Mouse (Mus musculus): ENCODE results near the gene Mtg2. TPM values are rescaled to one million over a fixed set of nuclear protein-coding genes. Genes with fewer than 3 reads are reported as not detected.
A peak's percentile ranks its signal among the peaks of the same experiment; 100 is the strongest.

The Mtg2 gene
- polyA plus RNA-seq, 1 experiment from 2014 or later = 26.4 TPM

GRCm38 (mm10) chr2:180095711-180096110 lies 25.3 kb downstream of the Mtg2 start:
- no peaks in the 10 kb centered on the region for H3K9me3 ChIP-seq (replicated peaks)
- H3K4me1 ChIP-seq = peaks cover 6% of the 10 kb centered on the region; the same call in 1 of the 2 replicates
- no peak overlapping the region for H3K4me2 ChIP-seq
- 39% methylated on average over 5 of the region's 5 CpGs for WGBS
- no peak overlapping the region for H3K27ac ChIP-seq
- no peak for ATAC-seq (replicated peaks; ENCODE audit: low FRiP score)
- no peak overlapping the region for H3K4me3 ChIP-seq (replicated peaks)
- H3K27me3 ChIP-seq = peaks cover 44% of the 10 kb centered on the region
- no peak overlapping the region for H3K9ac ChIP-seq
- H3K36me3 ChIP-seq = no peaks in the 10 kb centered on the region

DNA sequence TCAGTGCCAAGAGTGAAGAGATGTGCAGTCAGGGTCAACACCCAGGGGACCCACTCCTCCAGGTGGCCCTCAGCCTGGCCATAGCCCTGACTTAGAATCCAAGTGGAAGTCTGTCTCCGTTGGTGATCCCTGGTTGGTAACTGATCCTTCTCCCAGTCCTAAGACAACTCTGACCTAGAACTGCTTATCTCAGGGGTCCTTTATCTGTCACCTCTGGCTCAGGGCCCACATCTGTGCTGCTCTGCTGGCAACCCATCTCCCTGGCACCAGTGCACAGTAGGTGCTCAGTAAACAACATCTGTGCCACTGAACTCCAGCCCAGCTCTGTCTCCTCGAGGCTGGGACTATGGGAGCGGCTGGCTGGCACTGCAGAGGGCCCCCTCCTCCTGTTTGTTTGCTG lies 27.2 kb downstream of the Mtg2 start:
- H3K4me3 ChIP-seq (replicated peaks) = no peak overlapping the region
- H3K27ac ChIP-seq = no peak overlapping the region
- ATAC-seq (replicated peaks; ENCODE audit: low FRiP score) = no peak
- peaks cover 6% of the 10 kb centered on the region; the same call in 1 of the 2 replicates for H3K4me1 ChIP-seq
- no peaks in the 10 kb centered on the region for H3K9me3 ChIP-seq (replicated peaks)
- WGBS = 40% methylated on average over 3 of the region's 3 CpGs
- no peak overlapping the region for H3K9ac ChIP-seq
- no peaks in the 10 kb centered on the region for H3K36me3 ChIP-seq
- no peak overlapping the region for H3K4me2 ChIP-seq
- H3K27me3 ChIP-seq = peaks cover 63% of the 10 kb centered on the region

GRCm38 (mm10) chr2:180098167-180098566 lies 27.8 kb downstream of the Mtg2 start:
- Histone ChIP-seq H3K4me2 (no peak overlapping the region), H3K4me1 (peaks cover 10% of the 10 kb centered on the region), H3K4me3 (replicated peaks) (no peak overlapping the region), H3K36me3 (no peaks in the 10 kb centered on the region), H3K27me3 (peaks cover 69% of the 10 kb centered on the region), H3K9ac (no peak overlapping the region), H3K9me3 (replicated peaks) (no peaks in the 10 kb centered on the region), H3K27ac (no peak overlapping the region)
- ATAC-seq (replicated peaks; ENCODE audit: low FRiP score) = no peak
- WGBS = 46% methylated on average over 5 of the region's 5 CpGs

GRCm38 (mm10) chr2:180099529-180099928 lies 29.1 kb downstream of the Mtg2 start:
- ATAC-seq (replicated peaks; ENCODE audit: low FRiP score) = no peak
- 5% methylated on average over 15 of the region's 15 CpGs for WGBS
- Histone ChIP-seq H3K36me3 (no peaks in the 10 kb centered on the region), H3K4me2 (peak overlapping the region; percentile 32), H3K27me3 (peaks cover 82% of the 10 kb centered on the region), H3K9me3 (replicated peaks) (no peaks in the 10 kb centered on the region), H3K4me1 (peaks cover 23% of the 10 kb centered on the region), H3K4me3 (replicated peaks) (no peak overlapping the region), H3K27ac (no peak overlapping the region), H3K9ac (no peak overlapping the region)

- Histone ChIP-seq H3K4me3 (replicated peaks) (peak overlapping the region; percentile 55), H3K36me3 (no peaks in the 10 kb centered on the region), H3K4me1 (peaks cover 29% of the 10 kb centered on the region), H3K27me3 (peaks cover 77% of the 10 kb centered on the region), H3K9me3 (replicated peaks) (no peaks in the 10 kb centered on the region), H3K4me2 (peak overlapping the region; percentile 99), H3K9ac (0 out of 2 replicates have a peak overlapping the region, but pooled peaks have one; percentile 17), H3K27ac (no peak overlapping the region)
- WGBS = 1% methylated on average over 50 of the region's 57 CpGs
- no peak for ATAC-seq (replicated peaks; ENCODE audit: low FRiP score)
Measured at GRCm38 (mm10) chr2:180103151-180103977, 33.0 kb downstream of the Mtg2 start.

DNA sequence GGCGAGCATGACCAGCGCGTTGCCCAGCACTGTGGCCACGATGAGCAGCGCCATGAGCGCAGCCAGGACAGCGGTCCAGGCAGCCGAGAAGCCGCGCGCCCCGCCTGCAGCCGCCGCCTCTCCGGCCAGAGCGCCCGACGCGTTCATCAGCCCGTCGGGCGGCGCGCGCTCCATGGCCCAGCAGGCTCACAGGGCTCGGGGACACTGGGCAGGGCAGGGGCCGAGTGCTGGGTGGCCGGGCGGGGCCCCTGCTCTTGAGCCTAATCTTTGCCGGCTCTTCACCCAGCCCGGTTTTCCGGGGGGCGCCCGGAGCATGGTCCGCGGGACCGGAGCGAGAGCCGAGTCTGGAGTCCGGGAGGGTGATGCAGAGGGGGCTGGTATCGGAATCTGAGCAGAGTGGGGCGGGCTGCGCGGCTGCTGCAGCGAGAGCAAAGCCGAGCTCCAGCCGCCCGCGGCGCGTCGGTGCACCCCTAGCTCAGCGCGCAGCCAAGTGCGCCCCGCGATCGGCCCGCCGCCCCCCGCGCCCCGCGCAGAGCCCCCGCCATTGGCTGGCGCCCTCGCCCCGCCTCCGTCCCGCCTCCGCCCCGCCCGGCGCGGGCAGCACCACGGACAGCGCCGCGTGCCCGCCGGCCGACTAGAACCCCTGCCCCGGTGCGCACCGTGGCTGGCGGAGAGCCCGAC lies 33.7 kb downstream of the Mtg2 start, which contains the start of gene Hrh3:
Hrh3 (minus strand) TSS at position 511 of the 681 bp plus-strand sequence.
- peak within 1 kb of the TSS; percentile 55 for H3K4me3 ChIP-seq (replicated peaks)
- no peak within 1 kb of the TSS for H3K27ac ChIP-seq
- H3K27me3 ChIP-seq = peaks cover 69% of the 10 kb centered on the region
- ATAC-seq (replicated peaks; ENCODE audit: low FRiP score) = peak; percentile 84
- peak within 1 kb of the TSS; percentile 99 for H3K4me2 ChIP-seq
- peak within 1 kb of the TSS; percentile 17; the same call in 1 of the 2 replicates for H3K9ac ChIP-seq
- 1% methylated on average over 84 of the region's 87 CpGs for WGBS
- H3K9me3 ChIP-seq (replicated peaks) = no peaks in the 10 kb centered on the region
- peaks cover 29% of the 10 kb centered on the region for H3K4me1 ChIP-seq
- H3K36me3 ChIP-seq = no peaks in the 10 kb centered on the region

DNA sequence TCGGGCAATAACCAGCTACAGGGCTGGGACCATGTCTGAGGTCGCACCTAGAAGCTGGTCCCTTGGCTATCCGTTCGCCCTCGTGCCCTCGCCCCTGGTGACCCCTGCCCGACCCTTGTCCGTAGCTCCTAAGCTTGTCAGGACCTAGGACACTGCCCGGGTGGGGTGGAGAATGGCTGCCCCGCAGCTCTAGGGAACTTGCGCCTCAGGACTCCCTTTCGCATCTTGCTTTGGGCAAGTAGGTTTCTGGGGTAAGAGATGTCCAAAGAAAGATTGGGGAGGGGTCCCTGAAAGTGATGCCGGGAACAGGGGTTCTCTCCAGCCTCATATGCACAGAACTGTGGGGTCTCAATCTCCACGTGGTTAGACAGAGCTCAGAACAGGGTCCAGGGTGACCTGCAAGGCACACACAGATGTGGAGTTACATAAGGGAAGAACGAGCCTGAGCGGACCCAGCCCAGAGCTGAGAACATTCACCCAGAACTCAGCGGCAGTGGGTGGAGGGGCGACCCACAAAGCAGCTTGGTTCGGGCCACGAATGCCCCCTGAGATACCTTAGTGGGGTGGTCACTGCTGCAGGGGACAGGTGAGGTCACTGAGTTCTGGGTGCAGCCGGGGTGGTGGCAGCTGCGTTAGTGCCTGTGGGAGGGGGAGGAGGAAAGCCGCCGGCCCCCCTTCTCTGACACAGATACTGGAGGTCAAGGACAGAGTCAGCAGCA lies 34.4 kb downstream of the Mtg2 start:
- no peak overlapping the region for H3K27ac ChIP-seq
- H3K9me3 ChIP-seq (replicated peaks) = no peaks in the 10 kb centered on the region
- peaks cover 25% of the 10 kb centered on the region for H3K4me1 ChIP-seq
- H3K4me2 ChIP-seq = peak overlapping the region; percentile 99
- H3K36me3 ChIP-seq = no peaks in the 10 kb centered on the region
- no peak overlapping the region for H3K9ac ChIP-seq
- peaks cover 62% of the 10 kb centered on the region for H3K27me3 ChIP-seq
- peak overlapping the region; percentile 55 for H3K4me3 ChIP-seq (replicated peaks)
- no peak; the same call in 1 of the 2 replicates for ATAC-seq (replicated peaks; ENCODE audit: low FRiP score)
- WGBS = 10% methylated on average over 24 of the region's 24 CpGs

DNA sequence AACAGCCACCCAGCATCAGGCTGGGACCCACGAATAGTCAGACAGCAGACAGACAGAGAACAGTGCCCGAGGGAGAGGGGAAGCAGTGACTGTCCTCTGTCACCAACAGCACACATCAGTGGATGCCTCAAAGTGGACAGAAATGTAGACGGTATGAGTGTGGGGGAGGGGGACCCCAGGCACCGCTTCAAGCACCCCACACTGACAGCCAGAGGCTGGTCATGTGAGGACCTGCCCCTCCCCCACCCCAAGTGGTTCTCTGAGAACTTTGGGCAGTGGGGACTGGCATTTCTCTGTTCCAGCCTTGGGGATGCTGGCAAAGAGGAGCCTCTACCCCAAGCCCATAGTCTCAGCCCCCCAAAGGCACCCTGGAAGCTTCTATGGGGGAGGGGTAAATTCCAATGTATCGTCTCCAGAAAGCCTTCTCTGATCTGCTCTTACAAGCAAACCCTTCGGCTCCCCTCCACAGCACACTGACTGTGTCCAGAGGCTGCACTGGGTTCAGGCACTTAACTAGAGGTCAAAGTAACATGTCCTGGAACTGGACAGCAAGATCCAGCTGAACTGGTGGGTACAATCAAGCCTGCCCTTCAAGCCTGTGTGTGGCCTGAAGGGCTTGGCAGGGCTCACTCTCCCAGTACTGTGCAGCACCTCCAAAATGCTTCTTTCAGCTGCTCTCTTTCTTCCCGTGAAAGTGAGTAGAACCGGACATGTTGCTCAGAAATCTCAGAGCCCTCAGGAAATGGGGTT lies 35.2 kb downstream of the Mtg2 start:
- Histone ChIP-seq H3K27ac (no peak overlapping the region), H3K9me3 (replicated peaks) (no peaks in the 10 kb centered on the region), H3K4me3 (replicated peaks) (no peak overlapping the region), H3K9ac (no peak overlapping the region), H3K4me2 (no peak overlapping the region), H3K27me3 (peaks cover 54% of the 10 kb centered on the region), H3K36me3 (no peaks in the 10 kb centered on the region), H3K4me1 (peaks cover 23% of the 10 kb centered on the region)
- WGBS = 27% methylated on average over 8 of the region's 8 CpGs
- no peak for ATAC-seq (replicated peaks; ENCODE audit: low FRiP score)

- H3K9ac ChIP-seq = no peak overlapping the region
- no peak overlapping the region for H3K27ac ChIP-seq
- H3K4me2 ChIP-seq = no peak overlapping the region
- H3K4me1 ChIP-seq = peaks cover 23% of the 10 kb centered on the region
- no peaks in the 10 kb centered on the region for H3K36me3 ChIP-seq
- H3K27me3 ChIP-seq = peaks cover 40% of the 10 kb centered on the region
- no peak overlapping the region for H3K4me3 ChIP-seq (replicated peaks)
- ATAC-seq (replicated peaks; ENCODE audit: low FRiP score) = no peak
- H3K9me3 ChIP-seq (replicated peaks) = no peaks in the 10 kb centered on the region
- WGBS = 69% methylated on average over 4 of the region's 4 CpGs
Measured at GRCm38 (mm10) chr2:180107081-180107480, 36.7 kb downstream of the Mtg2 start.

GRCm38 (mm10) chr2:180108285-180108684 lies 37.9 kb downstream of the Mtg2 start:
- no peak overlapping the region for H3K4me2 ChIP-seq
- ATAC-seq (replicated peaks; ENCODE audit: low FRiP score) = no peak
- peaks cover 28% of the 10 kb centered on the region for H3K27me3 ChIP-seq
- no peak overlapping the region for H3K27ac ChIP-seq
- no peaks in the 10 kb centered on the region for H3K9me3 ChIP-seq (replicated peaks)
- H3K4me3 ChIP-seq (replicated peaks) = no peak overlapping the region
- H3K36me3 ChIP-seq = no peaks in the 10 kb centered on the region
- peaks cover 18% of the 10 kb centered on the region for H3K4me1 ChIP-seq
- H3K9ac ChIP-seq = no peak overlapping the region
- 50% methylated on average over 6 of the region's 6 CpGs for WGBS

Data from kidney, embryonic 15.5 days (tissue).